Mouse (Mus musculus) intestine, embryonic 14.5 days (tissue): Measurements from ENCODE around the gene Tbce. TPM values are rescaled to one million over a fixed set of nuclear protein-coding genes. Genes with fewer than 3 reads are reported as not detected.

Experiments
- ATAC-seq: fragments of 200-750 bp; cut with Nextera tagmentation; replicated peaks from 2 replicates; pipeline ENCODE4 v1.8.0; 2017; ENCODE audit warnings: low read depth, moderate number of reproducible peaks, moderate TSS enrichment, moderate library complexity; ENCODE audit not compliant: low FRiP score, low TSS enrichment
- DNase-seq: peaks from one replicate; pipeline ENCODE4 v3.0.0-alpha.2; 2018; ENCODE audit warnings: low spot score
- H3K27ac ChIP-seq: fragments of 300-500 bp; sonication (generic); 2 replicates; pipeline ENCODE4 v1.5.1; 2014; ENCODE audit warnings: low read depth, mild to moderate bottlenecking, control low read depth
- H3K27me3 ChIP-seq: fragments of 300-500 bp; sonication (generic); replicated peaks from 2 replicates; pipeline ENCODE4 v1.6.1; 2014; ENCODE audit warnings: low read length, control low read depth; ENCODE audit not compliant: control insufficient read depth, insufficient read depth
- H3K36me3 ChIP-seq: fragments of 300-500 bp; sonication (generic); 2 replicates; pipeline ENCODE4 v1.6.1; 2014; ENCODE audit warnings: low read length, control low read depth; ENCODE audit not compliant: control insufficient read depth, insufficient read depth
- H3K4me1 ChIP-seq: fragments of 300-500 bp; sonication (generic); replicated peaks from 2 replicates; pipeline ENCODE4 v1.6.1; 2014; ENCODE audit warnings: low read length, control low read depth, mixed read lengths; ENCODE audit not compliant: control insufficient read depth, insufficient read depth
- H3K4me2 ChIP-seq: fragments of 300-500 bp; sonication (generic); 2 replicates; pipeline ENCODE4 v1.6.1; 2014; ENCODE audit warnings: low read length
- H3K4me3 ChIP-seq: fragments of 300-500 bp; sonication (generic); 2 replicates; pipeline ENCODE4 v1.5.1; 2014; ENCODE audit warnings: low read depth, low read length, control low read depth, mixed read lengths
- H3K9ac ChIP-seq: fragments of 300-500 bp; sonication (generic); 2 replicates; pipeline ENCODE4 v1.6.1; 2014; ENCODE audit warnings: mild to moderate bottlenecking, low read length
- H3K9me3 ChIP-seq: fragments of 300-500 bp; sonication (generic); 2 replicates; pipeline ENCODE4 v1.6.1; 2016; ENCODE audit warnings: low read length, control low read depth; ENCODE audit not compliant: control insufficient read depth
- WGBS: fragments of 180-500 bp; shearing (Covaris S2); extraction: QIAGEN DNeasy Blood & Tissue Kit; methylation state at CpG from one replicate; pipeline ENCODE4 v1.1.7; 2014; 5-methylcytosine and 5-hydroxymethylcytosine counted together
- polyA plus RNA-seq: library from polyadenylated mRNA; unstranded; fragments of >200 nt; fragmentation: Nextera tagmentation; extraction: Ambion mirVana; gene quantifications from 2 replicates; pipeline ENCODE4 v1.2.1, GENCODE M21; 2014

Gene Tbce
- polyA plus RNA-seq, 1 experiment from 2014 or later: 45.0 TPM

DNA sequence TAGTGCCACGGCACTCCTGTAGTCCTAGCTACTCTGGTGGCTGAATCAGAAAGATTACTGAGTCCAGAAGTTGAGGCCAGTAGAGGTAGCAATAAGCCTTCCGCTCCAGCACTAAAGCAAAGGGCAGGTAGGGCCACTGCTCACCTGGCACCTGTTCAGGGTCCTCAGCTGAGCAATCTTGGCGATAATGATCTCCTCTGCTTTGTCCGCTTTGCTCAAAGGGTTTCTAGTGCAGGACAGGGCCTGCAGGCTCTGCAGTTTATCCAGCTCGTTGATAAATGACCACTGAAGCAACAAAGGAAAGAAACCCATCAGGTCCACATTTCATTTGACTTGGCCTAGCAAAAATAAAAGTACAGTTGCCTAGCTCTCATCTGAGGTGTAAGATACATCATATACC is 34.4 kb downstream of the Tbce start:
- H3K36me3 ChIP-seq: peaks cover 84% of the 10 kb centered on the region

GRCm38 (mm10) chr13:14004086-14004485 is 35.4 kb downstream of the Tbce start:
- no peak for ATAC-seq
- Histone ChIP-seq H3K9me3 (no peaks in the 10 kb centered on the region), H3K4me3 (no peak overlapping the region), H3K27ac (no peak overlapping the region), H3K36me3 (peaks cover 85% of the 10 kb centered on the region), H3K27me3 (no peaks in the 10 kb centered on the region), H3K4me2 (no peak overlapping the region), H3K9ac (no peak overlapping the region), H3K4me1 (no peaks in the 10 kb centered on the region)
- DNase-seq: no peak
- WGBS: 81% methylated on average over 4 of the region's 4 CpGs

More for the DNA sequence above, 34.4 kb downstream of the Tbce start:
- no peak overlapping the region for H3K4me2 ChIP-seq
- no peaks in the 10 kb centered on the region for H3K9me3 ChIP-seq
- 88% methylated on average over 5 of the region's 5 CpGs for WGBS
- no peak for DNase-seq
- no peak overlapping the region for H3K27ac ChIP-seq
- no peak overlapping the region for H3K9ac ChIP-seq
- H3K4me1 ChIP-seq: no peaks in the 10 kb centered on the region
- no peaks in the 10 kb centered on the region for H3K27me3 ChIP-seq
- H3K4me3 ChIP-seq: no peak overlapping the region
- ATAC-seq: no peak

GRCm38 (mm10) chr13:14002706-14003105 is 36.7 kb downstream of the Tbce start:
- Histone ChIP-seq H3K4me3 (no peak overlapping the region), H3K36me3 (peaks cover 88% of the 10 kb centered on the region), H3K27me3 (no peaks in the 10 kb centered on the region), H3K9me3 (no peaks in the 10 kb centered on the region), H3K4me1 (no peaks in the 10 kb centered on the region), H3K4me2 (no peak overlapping the region), H3K27ac (no peak overlapping the region), H3K9ac (no peak overlapping the region)
- ATAC-seq: no peak
- 67% methylated on average over 2 of the region's 2 CpGs for WGBS
- no peak for DNase-seq

- Histone ChIP-seq H3K27ac (no peak overlapping the region), H3K36me3 (peaks cover 95% of the 10 kb centered on the region), H3K4me3 (no peak overlapping the region), H3K4me2 (no peak overlapping the region), H3K9me3 (no peaks in the 10 kb centered on the region), H3K4me1 (no peaks in the 10 kb centered on the region), H3K9ac (no peak overlapping the region), H3K27me3 (no peaks in the 10 kb centered on the region)
- WGBS: 60% methylated on average over 5 of the region's 5 CpGs
- ATAC-seq (no peak), DNase-seq (no peak)
Observed at GRCm38 (mm10) chr13:13997476-13997875, 42.0 kb downstream of the Tbce start.

GRCm38 (mm10) chr13:13995046-13995445 is 44.4 kb downstream of the Tbce start:
- no peaks in the 10 kb centered on the region for H3K9me3 ChIP-seq
- no peak overlapping the region for H3K9ac ChIP-seq
- H3K27ac ChIP-seq: no peak overlapping the region
- ATAC-seq (no peak), DNase-seq (no peak)
- H3K4me2 ChIP-seq: no peak overlapping the region
- H3K4me3 ChIP-seq: no peak overlapping the region
- H3K36me3 ChIP-seq: peaks cover 95% of the 10 kb centered on the region
- H3K4me1 ChIP-seq: no peaks in the 10 kb centered on the region
- WGBS: 85% methylated on average over 5 of the region's 5 CpGs
- no peaks in the 10 kb centered on the region for H3K27me3 ChIP-seq

- H3K9me3 ChIP-seq: no peaks in the 10 kb centered on the region
- 80% methylated on average over 3 of the region's 3 CpGs for WGBS
- no peak overlapping the region for H3K4me2 ChIP-seq
- peaks cover 89% of the 10 kb centered on the region for H3K36me3 ChIP-seq
- H3K27me3 ChIP-seq: no peaks in the 10 kb centered on the region
- H3K9ac ChIP-seq: no peak overlapping the region
- H3K4me1 ChIP-seq: no peaks in the 10 kb centered on the region
- ATAC-seq (no peak), DNase-seq (no peak)
- H3K4me3 ChIP-seq: no peak overlapping the region
- H3K27ac ChIP-seq: no peak overlapping the region
Observed at GRCm38 (mm10) chr13:13993041-13993440, 46.4 kb downstream of the Tbce start.

GRCm38 (mm10) chr13:13990391-13990790 is 49.0 kb downstream of the Tbce start:
- DNase-seq: no peak
- no peaks in the 10 kb centered on the region for H3K4me1 ChIP-seq
- ATAC-seq: no peak
- H3K27me3 ChIP-seq: no peaks in the 10 kb centered on the region
- H3K9ac ChIP-seq: no peak overlapping the region
- H3K9me3 ChIP-seq: no peaks in the 10 kb centered on the region
- H3K4me2 ChIP-seq: no peak overlapping the region
- WGBS: 70% methylated on average over 2 of the region's 2 CpGs
- H3K4me3 ChIP-seq: no peak overlapping the region
- peaks cover 70% of the 10 kb centered on the region for H3K36me3 ChIP-seq
- H3K27ac ChIP-seq: no peak overlapping the region

DNA sequence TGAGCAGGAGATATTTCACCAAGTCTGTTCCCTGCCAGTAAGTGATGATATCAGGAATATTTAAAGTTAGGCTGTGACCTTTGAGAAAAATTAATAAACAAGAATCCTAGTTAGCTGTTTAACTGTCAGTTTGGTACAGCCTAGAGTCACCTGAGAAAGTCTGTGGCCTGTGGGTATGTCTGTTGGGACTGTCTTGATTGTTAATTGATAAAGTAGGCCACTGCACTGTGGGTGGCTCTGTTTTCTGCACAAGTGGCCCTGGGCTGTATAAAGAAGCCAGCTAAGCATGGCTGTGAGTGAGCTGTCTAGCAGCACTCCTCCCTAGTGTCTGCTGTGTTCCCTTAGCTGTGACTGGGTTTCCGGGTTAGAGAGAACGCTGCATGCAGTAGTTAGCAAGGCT is 50.3 kb downstream of the Tbce start:
- Histone ChIP-seq H3K4me2 (no peak overlapping the region), H3K9me3 (no peaks in the 10 kb centered on the region), H3K4me3 (no peak overlapping the region), H3K27ac (no peak overlapping the region), H3K36me3 (peaks cover 63% of the 10 kb centered on the region), H3K4me1 (no peaks in the 10 kb centered on the region), H3K27me3 (no peaks in the 10 kb centered on the region), H3K9ac (no peak overlapping the region)
- ATAC-seq: no peak
- DNase-seq: no peak
- WGBS: 83% methylated on average over 2 of the region's 2 CpGs

GRCm38 (mm10) chr13:13983523-13983922 is 55.9 kb downstream of the Tbce start:
- DNase-seq (no peak), ATAC-seq (no peak)
- WGBS: 91% methylated on average over 6 of the region's 6 CpGs
- H3K9ac ChIP-seq: no peak overlapping the region
- no peaks in the 10 kb centered on the region for H3K4me1 ChIP-seq
- no peak overlapping the region for H3K4me2 ChIP-seq
- peaks cover 16% of the 10 kb centered on the region for H3K36me3 ChIP-seq
- no peaks in the 10 kb centered on the region for H3K27me3 ChIP-seq
- no peak overlapping the region for H3K4me3 ChIP-seq
- H3K9me3 ChIP-seq: no peaks in the 10 kb centered on the region
- no peak overlapping the region for H3K27ac ChIP-seq
